Comparison of ENCODE assay signal across 9 mouse cellular contexts in the genomic region with DNA sequence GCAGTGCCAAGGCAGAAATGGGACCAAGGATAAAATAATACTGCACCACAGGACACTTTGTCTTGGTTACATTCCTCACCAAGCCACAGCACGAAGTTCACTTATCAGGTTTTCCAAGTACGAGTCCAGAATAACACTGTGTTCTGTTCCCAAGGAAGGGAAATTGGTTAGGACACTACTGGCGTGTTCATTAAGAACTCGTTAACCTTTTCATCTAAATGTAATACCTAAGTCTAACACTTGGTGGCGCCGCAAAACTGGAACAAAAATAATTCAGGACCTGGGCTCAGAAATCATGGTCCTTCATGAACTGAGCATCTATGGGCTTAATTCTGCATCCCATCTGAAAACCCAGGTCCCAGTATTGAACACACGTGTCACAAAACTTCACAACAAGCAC. TPM values are rescaled to one million over a fixed set of nuclear protein-coding genes. Genes with fewer than 3 reads are reported as not detected.
DNase-seq lines count a peak whose midpoint lies in the region; ATAC-seq and TF ChIP-seq lines count a peak whose summit lies in the region.
"Had no signal": no experiment of that assay in that cellular context is flagged by ENCODE, and none has a peak within 500 bp of the region (broad histone marks: within the 10 kb centered on the region; RNA-seq: fewer than 3 reads in every experiment).

No protein-coding gene starts in this region.

- WGBS in forebrain, postnatal 0 days = 13% methylated on average over 7 of the region's 7 CpGs
- 16% methylated on average over 7 of the region's 7 CpGs for WGBS in forebrain, embryonic 15.5 days
- 23% methylated on average over 7 of the region's 7 CpGs for WGBS in midbrain, embryonic 11.5 days
- WGBS in midbrain, embryonic 16.5 days = 17% methylated on average over 7 of the region's 7 CpGs

- no peaks in the 10 kb centered on the region for H3K27me3 ChIP-seq in forebrain, postnatal 0 days (ENCODE audit: insufficient read depth, low read length)
- H3K27me3 ChIP-seq in forebrain, embryonic 15.5 days = no peaks in the 10 kb centered on the region
- H3K27me3 ChIP-seq in midbrain, embryonic 11.5 days (ENCODE audit: control insufficient read depth, insufficient read depth, low read length) = no peaks in the 10 kb centered on the region
- H3K27me3 ChIP-seq in midbrain, embryonic 16.5 days (ENCODE audit: control insufficient read depth, insufficient read depth, low read depth, low read length) = no peaks in the 10 kb centered on the region

- peak; percentile 86 for DNase-seq in forebrain, postnatal 0 days
- DNase-seq in midbrain, embryonic 11.5 days (ENCODE audit: low spot score, missing footprints) = peak; percentile 94
- peak; percentile 80 for DNase-seq in forelimb bud, embryonic 11.5 days (ENCODE audit: low read depth, low spot score)

- no peak overlapping the region for H3K4me2 ChIP-seq in forebrain, postnatal 0 days (ENCODE audit: low read depth)
- no peak overlapping the region for H3K4me2 ChIP-seq in forebrain, embryonic 15.5 days (replicated peaks)
- H3K4me2 ChIP-seq in midbrain, embryonic 11.5 days = no peak overlapping the region
- H3K4me2 ChIP-seq in midbrain, embryonic 16.5 days (ENCODE audit: low read length) = no peak overlapping the region

- no peak overlapping the region for H3K27ac ChIP-seq in forebrain, postnatal 0 days (ENCODE audit: low read depth, low read length)
- no peak overlapping the region for H3K27ac ChIP-seq in forebrain, embryonic 15.5 days (replicated peaks)
- H3K27ac ChIP-seq in midbrain, embryonic 11.5 days (ENCODE audit: low read depth, low read length) = no peak overlapping the region
- no peak overlapping the region for H3K27ac ChIP-seq in midbrain, embryonic 16.5 days (ENCODE audit: low read length)

- H3K4me3 ChIP-seq in forebrain, postnatal 0 days (ENCODE audit: low read depth, low read length) = no peak overlapping the region
- H3K4me3 ChIP-seq in forebrain, embryonic 15.5 days = no peak overlapping the region
- H3K4me3 ChIP-seq in midbrain, embryonic 11.5 days (ENCODE audit: low read depth, low read length) = no peak overlapping the region
- H3K4me3 ChIP-seq in midbrain, embryonic 16.5 days (ENCODE audit: low read depth, low read length) = no peak overlapping the region
- H3K4me3 ChIP-seq: myocyte had no signal

- peaks cover 4% of the 10 kb centered on the region; the same call in 1 of the 2 replicates for H3K4me1 ChIP-seq in forebrain, postnatal 0 days (ENCODE audit: insufficient read depth)
- H3K4me1 ChIP-seq in forebrain, embryonic 15.5 days = peaks cover 16% of the 10 kb centered on the region
- H3K4me1 ChIP-seq in midbrain, embryonic 11.5 days (ENCODE audit: control insufficient read depth, insufficient read depth, low read length) = peaks cover 5% of the 10 kb centered on the region; the same call in 1 of the 2 replicates
- peaks cover 9% of the 10 kb centered on the region; the same call in 1 of the 2 replicates for H3K4me1 ChIP-seq in midbrain, embryonic 16.5 days (ENCODE audit: control insufficient read depth, insufficient read depth, low read length)

- no peak overlapping the region for H3K9ac ChIP-seq in forebrain, postnatal 0 days
- no peak overlapping the region for H3K9ac ChIP-seq in forebrain, embryonic 15.5 days (replicated peaks)
- H3K9ac ChIP-seq in midbrain, embryonic 11.5 days (ENCODE audit: low read length) = no peak overlapping the region
- no peak overlapping the region for H3K9ac ChIP-seq in midbrain, embryonic 16.5 days (ENCODE audit: low read depth, low read length)

- peaks cover 11% of the 10 kb centered on the region for H3K36me3 ChIP-seq in forebrain, postnatal 0 days (ENCODE audit: insufficient read depth)
- peaks cover 20% of the 10 kb centered on the region for H3K36me3 ChIP-seq in forebrain, embryonic 15.5 days
- H3K36me3 ChIP-seq in midbrain, embryonic 11.5 days (ENCODE audit: control insufficient read depth, insufficient read depth, low read length) = peaks cover 5% of the 10 kb centered on the region; the same call in 1 of the 2 replicates
- peaks cover 7% of the 10 kb centered on the region; the same call in 1 of the 2 replicates for H3K36me3 ChIP-seq in midbrain, embryonic 16.5 days (ENCODE audit: control insufficient read depth, insufficient read depth, low read length)

- ATAC-seq in forebrain, postnatal 0 days = no peak
- no peak for ATAC-seq in forebrain, embryonic 15.5 days (replicated peaks)
- ATAC-seq in midbrain, embryonic 11.5 days (ENCODE audit: low FRiP score) = no peak
- no peak for ATAC-seq in midbrain, embryonic 16.5 days
- ATAC-seq in activated CD4-positive, CD25-positive, alpha-beta regulatory T cell, adult 4 months = peak; percentile 32
- peak; percentile 48 for ATAC-seq in megakaryocyte, adult 5-6 weeks (ENCODE audit: poor library complexity, severe bottlenecking)
- no peak for ATAC-seq in frontal cortex, adult (ENCODE audit: low TSS enrichment)

- H3K9me3 ChIP-seq in forebrain, postnatal 0 days (ENCODE audit: low read length) = no peaks in the 10 kb centered on the region
- no peaks in the 10 kb centered on the region for H3K9me3 ChIP-seq in forebrain, embryonic 15.5 days
- H3K9me3 ChIP-seq in midbrain, embryonic 11.5 days (ENCODE audit: control insufficient read depth, low read length) = no peaks in the 10 kb centered on the region
- no peaks in the 10 kb centered on the region for H3K9me3 ChIP-seq in midbrain, embryonic 16.5 days (replicated peaks; ENCODE audit: control insufficient read depth, low read length, poor library complexity, severe bottlenecking)

- TF ChIP-seq CTCF in forebrain, postnatal 0 days (IDR thresholded peaks at IDR 0.05; ENCODE audit: low read depth) = peak; percentile 76

RNA-seq across cellular contexts. Expression of a gene that starts 5.0 kb away (rescaled TPM):
- total RNA-seq in forebrain, postnatal 0 days (2014; rRNA removed) = 20.0 and 24.3 TPM in 2 replicates
- polyA plus RNA-seq in forebrain, postnatal 0 days (2015; fragmentation: Nextera tagmentation; extraction: Ambion mirVana) = 43.8 and 50.5 TPM in 2 replicates
- 47.9 and 48.9 TPM in 2 replicates for polyA plus RNA-seq in forebrain, embryonic 15.5 days (2015; fragmentation: Nextera tagmentation; extraction: Ambion mirVana)
- 42.5 and 43.6 TPM in 2 replicates for polyA plus RNA-seq in midbrain, embryonic 11.5 days (2014; fragmentation: Nextera tagmentation; extraction: Ambion mirVana)
- polyA plus RNA-seq in midbrain, embryonic 16.5 days (2015; fragmentation: Nextera tagmentation; extraction: Ambion mirVana) = 54.0 and 54.5 TPM in 2 replicates
- 10 to 100 TPM; 49.6 to 50.2 TPM for polyA plus RNA-seq in activated CD4-positive, CD25-positive, alpha-beta regulatory T cell, adult 4 months (2017; shearing (Covaris generic))
- 25.7 and 29.9 TPM in 2 replicates for total RNA-seq in megakaryocyte, adult 5-6 weeks (2015)
- total RNA-seq in megakaryocyte, adult 5-6 weeks (2017) = 24.3 and 27.0 TPM in 2 replicates

RNA-seq across cellular contexts. Expression of a gene that starts 5.3 kb away (rescaled TPM):
- 98.6 and 115 TPM in 2 replicates for total RNA-seq in forebrain, postnatal 0 days (2014; rRNA removed)
- polyA plus RNA-seq in forebrain, postnatal 0 days (2015; fragmentation: Nextera tagmentation; extraction: Ambion mirVana) = 109 and 117 TPM in 2 replicates
- 117 TPM in 2 replicates for polyA plus RNA-seq in forebrain, embryonic 15.5 days (2015; fragmentation: Nextera tagmentation; extraction: Ambion mirVana)
- polyA plus RNA-seq in midbrain, embryonic 11.5 days (2014; fragmentation: Nextera tagmentation; extraction: Ambion mirVana) = 87.2 and 98.5 TPM in 2 replicates
- 98.9 and 104 TPM in 2 replicates for polyA plus RNA-seq in midbrain, embryonic 16.5 days (2015; fragmentation: Nextera tagmentation; extraction: Ambion mirVana)
- polyA plus RNA-seq in activated CD4-positive, CD25-positive, alpha-beta regulatory T cell, adult 4 months (2017; shearing (Covaris generic)) = 100 to 1,000 TPM in 1 of 2 experiments, 10 to 100 TPM in 1; 89.7 to 110 TPM
- total RNA-seq in megakaryocyte, adult 5-6 weeks (2015) = 45.9 and 57.2 TPM in 2 replicates
- total RNA-seq in megakaryocyte, adult 5-6 weeks (2017) = 35.2 and 39.4 TPM in 2 replicates

RNA-seq across cellular contexts. Expression of a gene that starts 46.0 kb away (rescaled TPM):
- total RNA-seq in forebrain, postnatal 0 days (2014; rRNA removed) = 40.0 and 40.7 TPM in 2 replicates
- polyA plus RNA-seq in forebrain, postnatal 0 days (2015; fragmentation: Nextera tagmentation; extraction: Ambion mirVana) = 52.9 and 57.8 TPM in 2 replicates
- polyA plus RNA-seq in forebrain, embryonic 15.5 days (2015; fragmentation: Nextera tagmentation; extraction: Ambion mirVana) = 90.0 and 92.5 TPM in 2 replicates
- 4.1 and 4.5 TPM in 2 replicates for polyA plus RNA-seq in midbrain, embryonic 11.5 days (2014; fragmentation: Nextera tagmentation; extraction: Ambion mirVana)
- 52.7 and 66.3 TPM in 2 replicates for polyA plus RNA-seq in midbrain, embryonic 16.5 days (2015; fragmentation: Nextera tagmentation; extraction: Ambion mirVana)
- polyA plus RNA-seq in activated CD4-positive, CD25-positive, alpha-beta regulatory T cell, adult 4 months (2017; shearing (Covaris generic)) = 10 to 100 TPM; 17.5 to 31.2 TPM
- 2.2 and 2.4 TPM in 2 replicates for total RNA-seq in megakaryocyte, adult 5-6 weeks (2015)
- total RNA-seq in megakaryocyte, adult 5-6 weeks (2017) = 0.94 and 1.2 TPM in 2 replicates

Comparison
In these comparisons a context has a peak if more than half of its experiments do, and no peak if none do; other contexts are left out.
1. ATAC-seq: peak in activated CD4-positive, CD25-positive, alpha-beta regulatory T cell, adult 4 months (single experiment) and megakaryocyte, adult 5-6 weeks (single experiment); none in forebrain, postnatal 0 days (single experiment), forebrain, embryonic 15.5 days (single experiment), midbrain, embryonic 11.5 days (single experiment), midbrain, embryonic 16.5 days (single experiment) and frontal cortex, adult (single experiment).
2. Peak in every context shown above with its lines, with median percentiles within 50 percentile points of each other: DNase-seq.